Mouse (Mus musculus): ENCODE results near the gene Coq3. TPM values are rescaled to one million over a fixed set of nuclear protein-coding genes. Genes with fewer than 3 reads are reported as not detected.
A peak's percentile ranks its signal among the peaks of the same experiment; 100 is the strongest.

Coq3 gene
- 12.9 and 13.1 TPM in 2 replicates for polyA plus RNA-seq (2014; fragmentation: Nextera tagmentation; extraction: Ambion mirVana)

DNA sequence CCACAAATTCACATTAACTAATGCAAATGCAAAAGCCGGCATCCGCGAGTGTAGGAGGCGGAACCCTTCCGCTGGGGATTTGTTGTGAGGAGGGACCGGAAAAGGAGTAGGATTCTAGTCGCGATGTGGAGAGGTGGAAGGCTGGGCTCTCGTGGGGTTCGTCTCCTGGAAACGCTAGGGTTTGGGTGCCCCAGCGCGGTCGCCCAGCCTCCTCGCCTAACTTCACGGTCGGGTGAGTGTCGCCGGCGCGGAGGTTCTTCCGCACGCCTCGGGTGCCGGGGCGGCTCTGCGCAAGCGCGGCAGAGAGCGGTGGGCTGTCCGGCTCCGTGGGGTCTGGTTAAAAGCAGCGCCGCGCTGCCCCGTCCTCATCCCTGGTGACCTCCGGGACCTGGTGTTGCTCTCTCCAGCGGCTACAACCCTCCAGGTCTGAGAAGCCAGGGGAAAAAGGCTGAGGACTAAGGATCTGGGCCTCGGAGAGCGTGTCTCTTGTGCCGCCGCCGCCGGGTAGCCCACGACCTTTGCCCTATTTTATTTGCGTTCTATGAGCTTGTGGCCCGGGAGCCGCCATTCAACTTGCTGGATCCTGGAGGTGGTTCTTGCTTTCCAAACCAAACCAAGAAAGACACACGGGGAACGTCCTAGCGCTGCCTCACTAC, at the start of gene Coq3:
Gene Coq3 (plus strand): TSS at position 109 of the 656 bp plus-strand sequence.
- DNase-seq (ENCODE audit: low spot score) (peak; percentile 90), ATAC-seq (replicated peaks; ENCODE audit: low FRiP score) (peak; percentile 96)
- peak within 1 kb of the TSS; percentile 68 for H3K4me3 ChIP-seq (ENCODE audit: low read depth, low read length)
- peaks cover 2% of the 10 kb centered on the region; the same call in 1 of the 2 replicates for H3K36me3 ChIP-seq (ENCODE audit: control insufficient read depth, insufficient read depth, low read length)
- no peaks in the 10 kb centered on the region for H3K9me3 ChIP-seq (ENCODE audit: control insufficient read depth, low read length)
- peak within 1 kb of the TSS; percentile 82 for H3K27ac ChIP-seq (ENCODE audit: low read depth, low read length)
- WGBS = under 1% methylated on average over 51 of the region's 51 CpGs
- no peaks in the 10 kb centered on the region for H3K4me1 ChIP-seq (replicated peaks; ENCODE audit: control insufficient read depth, insufficient read depth, low read length)
- peak within 1 kb of the TSS; percentile 78 for H3K9ac ChIP-seq (ENCODE audit: low read length)
- peak within 1 kb of the TSS; percentile 39 for H3K4me2 ChIP-seq (ENCODE audit: low read depth, low read length, severe bottlenecking)
- no peaks in the 10 kb centered on the region for H3K27me3 ChIP-seq (ENCODE audit: control insufficient read depth, insufficient read depth, low read length)

GRCm38 (mm10) chr4:21832844-21833243, 46.6 kb upstream of the Coq3 start:
- Histone ChIP-seq H3K36me3 (ENCODE audit: control insufficient read depth, insufficient read depth, low read length) (no peaks in the 10 kb centered on the region; the same call in 1 of the 2 replicates), H3K27me3 (ENCODE audit: control insufficient read depth, insufficient read depth, low read length) (no peaks in the 10 kb centered on the region), H3K9ac (ENCODE audit: low read length) (no peak overlapping the region), H3K4me3 (ENCODE audit: low read depth, low read length) (no peak overlapping the region), H3K4me1 (replicated peaks; ENCODE audit: control insufficient read depth, insufficient read depth, low read length) (no peaks in the 10 kb centered on the region), H3K27ac (ENCODE audit: low read depth, low read length) (no peak overlapping the region), H3K9me3 (ENCODE audit: control insufficient read depth, low read length) (no peaks in the 10 kb centered on the region), H3K4me2 (ENCODE audit: low read depth, low read length, severe bottlenecking) (no peak overlapping the region)
- WGBS = 93% methylated on average over 8 of the region's 8 CpGs
- ATAC-seq (replicated peaks; ENCODE audit: low FRiP score) (no peak), DNase-seq (ENCODE audit: low spot score) (no peak)

DNA sequence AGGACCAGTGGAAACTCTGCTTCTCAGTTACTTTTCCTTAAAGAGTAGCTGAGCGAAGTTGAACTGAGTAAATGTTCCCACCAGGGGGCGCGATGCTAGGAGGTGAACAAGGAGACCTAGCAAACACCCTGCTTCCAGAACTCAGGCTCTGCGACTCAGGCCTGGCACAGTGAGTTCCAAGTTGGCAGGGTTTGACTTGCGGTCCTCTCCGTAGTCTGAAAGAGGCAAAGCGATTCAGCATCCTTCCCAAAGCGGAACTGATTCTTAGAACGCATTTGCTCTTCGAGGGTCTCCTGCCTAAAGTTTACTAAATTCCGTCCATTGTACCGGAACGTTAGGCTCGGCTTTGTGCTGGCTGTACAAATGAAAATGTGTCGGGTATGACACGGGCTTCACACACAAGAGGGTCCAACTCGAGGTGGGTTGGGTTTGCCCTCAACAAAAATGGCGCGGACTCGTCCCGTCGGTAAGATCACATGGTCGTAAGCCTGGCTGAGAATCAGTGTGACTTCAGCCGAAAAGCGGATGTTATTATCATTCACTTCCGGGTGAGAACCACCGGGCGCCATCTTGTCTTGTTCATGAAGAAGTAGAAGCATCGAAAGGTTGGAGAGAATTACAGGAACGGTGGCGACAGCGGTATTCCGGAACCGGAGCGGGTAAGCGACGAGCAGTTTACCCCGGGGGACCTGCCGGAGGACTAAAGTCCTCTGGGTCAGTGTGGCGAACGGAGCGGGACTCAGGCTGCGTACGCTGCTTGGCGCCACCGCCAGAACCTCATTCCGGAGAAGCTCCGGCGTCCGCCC, 31.8 kb upstream of the Coq3 start, which contains the start of gene Pnisr:
Gene Pnisr (plus strand): TSS at position 103 of the 806 bp plus-strand sequence.
- ATAC-seq (replicated peaks; ENCODE audit: low FRiP score) = peak; percentile 97
- peak within 1 kb of the TSS; percentile 95 for H3K27ac ChIP-seq (ENCODE audit: low read depth, low read length)
- no peaks in the 10 kb centered on the region for H3K27me3 ChIP-seq (ENCODE audit: control insufficient read depth, insufficient read depth, low read length)
- WGBS = under 1% methylated on average over 50 of the region's 50 CpGs
- peak within 1 kb of the TSS; percentile 95 for H3K9ac ChIP-seq (ENCODE audit: low read length)
- H3K36me3 ChIP-seq (ENCODE audit: control insufficient read depth, insufficient read depth, low read length) = no peaks in the 10 kb centered on the region
- peak within 1 kb of the TSS; percentile 54 for H3K4me2 ChIP-seq (ENCODE audit: low read depth, low read length, severe bottlenecking)
- H3K9me3 ChIP-seq (ENCODE audit: control insufficient read depth, low read length) = no peaks in the 10 kb centered on the region
- DNase-seq (ENCODE audit: low spot score) = peak; percentile 94
- peaks cover 4% of the 10 kb centered on the region; the same call in 1 of the 2 replicates for H3K4me1 ChIP-seq (replicated peaks; ENCODE audit: control insufficient read depth, insufficient read depth, low read length)
- peak within 1 kb of the TSS; percentile 88 for H3K4me3 ChIP-seq (ENCODE audit: low read depth, low read length)

DNA sequence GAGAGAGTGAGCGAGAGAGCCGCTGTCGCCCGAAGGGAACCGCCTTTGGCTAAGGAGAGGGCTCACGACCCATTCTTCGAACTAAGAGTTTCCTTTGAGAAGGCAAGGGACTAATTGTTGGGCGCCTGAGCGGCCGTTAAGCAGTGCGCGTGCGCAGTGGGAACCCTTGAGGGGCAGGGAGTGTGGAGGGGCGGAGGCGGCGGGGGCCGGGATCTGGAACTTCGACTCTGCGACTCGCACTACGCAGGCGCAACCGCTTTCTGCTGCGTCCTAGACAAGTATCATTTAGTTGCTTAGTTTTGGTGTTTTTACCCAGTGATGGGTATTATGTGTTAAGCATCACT, 31.2 kb upstream of the Coq3 start:
- Histone ChIP-seq H3K36me3 (ENCODE audit: control insufficient read depth, insufficient read depth, low read length) (no peaks in the 10 kb centered on the region), H3K4me2 (ENCODE audit: low read depth, low read length, severe bottlenecking) (peak overlapping the region; percentile 46), H3K4me1 (replicated peaks; ENCODE audit: control insufficient read depth, insufficient read depth, low read length) (peaks cover 4% of the 10 kb centered on the region; the same call in 1 of the 2 replicates), H3K27ac (ENCODE audit: low read depth, low read length) (peak overlapping the region; percentile 95), H3K4me3 (ENCODE audit: low read depth, low read length) (peak overlapping the region; percentile 88), H3K9me3 (ENCODE audit: control insufficient read depth, low read length) (no peaks in the 10 kb centered on the region), H3K27me3 (ENCODE audit: control insufficient read depth, insufficient read depth, low read length) (no peaks in the 10 kb centered on the region), H3K9ac (ENCODE audit: low read length) (peak overlapping the region; percentile 95)
- peak; percentile 94 for DNase-seq (ENCODE audit: low spot score)
- peak; percentile 87 for ATAC-seq (replicated peaks; ENCODE audit: low FRiP score)
- under 1% methylated on average over 24 of the region's 24 CpGs for WGBS

- Histone ChIP-seq H3K27me3 (ENCODE audit: control insufficient read depth, insufficient read depth, low read length) (no peaks in the 10 kb centered on the region), H3K27ac (ENCODE audit: low read depth, low read length) (no peak overlapping the region), H3K4me1 (replicated peaks; ENCODE audit: control insufficient read depth, insufficient read depth, low read length) (no peaks in the 10 kb centered on the region), H3K9ac (ENCODE audit: low read length) (no peak overlapping the region), H3K36me3 (ENCODE audit: control insufficient read depth, insufficient read depth, low read length) (peaks cover 17% of the 10 kb centered on the region), H3K9me3 (ENCODE audit: control insufficient read depth, low read length) (no peaks in the 10 kb centered on the region), H3K4me3 (ENCODE audit: low read depth, low read length) (no peak overlapping the region), H3K4me2 (ENCODE audit: low read depth, low read length, severe bottlenecking) (no peak overlapping the region)
- no peak for DNase-seq (ENCODE audit: low spot score)
- WGBS = 86% methylated on average over 1 of the region's 1 CpGs
- ATAC-seq (replicated peaks; ENCODE audit: low FRiP score) = no peak
Measured at GRCm38 (mm10) chr4:21857481-21857880, 22.0 kb upstream of the Coq3 start.

DNA sequence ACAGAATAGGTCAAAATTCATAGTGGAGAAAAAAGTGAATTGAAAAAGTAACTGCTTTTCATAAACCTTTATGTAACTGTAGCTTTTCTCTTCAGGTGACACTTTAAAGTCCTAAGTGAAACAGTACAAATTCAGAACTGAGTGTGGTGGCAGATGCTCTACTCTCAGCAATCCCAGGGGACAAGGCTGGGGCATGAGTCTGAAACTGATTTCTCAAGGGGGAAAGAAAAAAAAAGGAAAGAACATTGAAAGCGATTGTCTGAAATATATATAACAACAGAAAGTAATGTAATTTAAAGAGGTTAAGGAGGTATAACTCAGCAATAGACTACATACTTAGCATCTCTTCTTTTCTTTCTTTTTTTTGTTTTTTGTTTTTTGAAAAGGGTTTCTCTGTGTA, 14.2 kb upstream of the Coq3 start:
- Histone ChIP-seq H3K9me3 (ENCODE audit: control insufficient read depth, low read length) (no peaks in the 10 kb centered on the region), H3K27ac (ENCODE audit: low read depth, low read length) (no peak overlapping the region), H3K9ac (ENCODE audit: low read length) (no peak overlapping the region), H3K36me3 (ENCODE audit: control insufficient read depth, insufficient read depth, low read length) (peaks cover 22% of the 10 kb centered on the region), H3K4me3 (ENCODE audit: low read depth, low read length) (no peak overlapping the region), H3K4me1 (replicated peaks; ENCODE audit: control insufficient read depth, insufficient read depth, low read length) (no peaks in the 10 kb centered on the region), H3K27me3 (ENCODE audit: control insufficient read depth, insufficient read depth, low read length) (no peaks in the 10 kb centered on the region), H3K4me2 (ENCODE audit: low read depth, low read length, severe bottlenecking) (no peak overlapping the region)
- DNase-seq (ENCODE audit: low spot score) (no peak), ATAC-seq (replicated peaks; ENCODE audit: low FRiP score) (no peak)
- 100% methylated on average over 1 of the region's 1 CpGs for WGBS

GRCm38 (mm10) chr4:21878776-21879175, 697 bp upstream of the Coq3 start:
- Histone ChIP-seq H3K4me2 (ENCODE audit: low read depth, low read length, severe bottlenecking) (peak overlapping the region; percentile 39; the same call in 1 of the 2 replicates), H3K4me1 (replicated peaks; ENCODE audit: control insufficient read depth, insufficient read depth, low read length) (no peaks in the 10 kb centered on the region), H3K36me3 (ENCODE audit: control insufficient read depth, insufficient read depth, low read length) (peaks cover 5% of the 10 kb centered on the region), H3K27ac (ENCODE audit: low read depth, low read length) (no peak overlapping the region), H3K4me3 (ENCODE audit: low read depth, low read length) (peak overlapping the region; percentile 68), H3K9ac (ENCODE audit: low read length) (no peak overlapping the region), H3K9me3 (ENCODE audit: control insufficient read depth, low read length) (no peaks in the 10 kb centered on the region), H3K27me3 (ENCODE audit: control insufficient read depth, insufficient read depth, low read length) (no peaks in the 10 kb centered on the region)
- ATAC-seq (replicated peaks; ENCODE audit: low FRiP score) (no peak), DNase-seq (ENCODE audit: low spot score) (no peak)
- 44% methylated on average over 6 of the region's 6 CpGs for WGBS

- Histone ChIP-seq H3K27me3 (ENCODE audit: control insufficient read depth, insufficient read depth, low read length) (no peaks in the 10 kb centered on the region), H3K9ac (ENCODE audit: low read length) (no peak overlapping the region), H3K4me2 (ENCODE audit: low read depth, low read length, severe bottlenecking) (no peak overlapping the region), H3K27ac (ENCODE audit: low read depth, low read length) (no peak overlapping the region), H3K4me3 (ENCODE audit: low read depth, low read length) (no peak overlapping the region), H3K4me1 (replicated peaks; ENCODE audit: control insufficient read depth, insufficient read depth, low read length) (no peaks in the 10 kb centered on the region), H3K9me3 (ENCODE audit: control insufficient read depth, low read length) (no peaks in the 10 kb centered on the region), H3K36me3 (ENCODE audit: control insufficient read depth, insufficient read depth, low read length) (no peaks in the 10 kb centered on the region)
- 92% methylated on average over 6 of the region's 6 CpGs for WGBS
- DNase-seq (ENCODE audit: low spot score) (no peak), ATAC-seq (replicated peaks; ENCODE audit: low FRiP score) (no peak)
Measured at GRCm38 (mm10) chr4:21882806-21883205, 3.3 kb downstream of the Coq3 start.
